Comparison of ENCODE assay signal across 15 mouse cellular contexts in genomic region chr2:27640900-27641479, GRCm38 (mm10). TPM values are rescaled to one million over a fixed set of nuclear protein-coding genes. Genes with fewer than 3 reads are reported as not detected.
DNase-seq lines count a peak whose midpoint lies in the region; ATAC-seq lines count a peak whose summit lies in the region.
"Had no signal": no experiment of that assay in that cellular context is flagged by ENCODE, and none has a peak within 500 bp of the region (broad histone marks: within the 10 kb centered on the region; RNA-seq: fewer than 3 reads in every experiment).

No protein-coding gene starts in this region.

- H3K27ac ChIP-seq in forebrain, embryonic 10.5 days, result peak overlapping the region; percentile 11; the same call in 1 of the 2 replicates
- H3K27ac ChIP-seq in forebrain, embryonic 14.5 days (ENCODE audit: low read depth, low read length), result no peak overlapping the region
- H3K27ac ChIP-seq in neural tube, embryonic 15.5 days (replicated peaks), result no peak overlapping the region
- peak overlapping the region; percentile 59 for H3K27ac ChIP-seq in limb, embryonic 12.5 days
- no peak overlapping the region for H3K27ac ChIP-seq in neural tube, embryonic 14.5 days (ENCODE audit: low read depth, low read length)
- H3K27ac ChIP-seq: heart, embryonic 13.5 days; macrophage had no signal

- H3K4me2 ChIP-seq in forebrain, embryonic 14.5 days (ENCODE audit: low read length), result no peak overlapping the region
- H3K4me2 ChIP-seq in neural tube, embryonic 15.5 days, result no peak overlapping the region
- no peak overlapping the region for H3K4me2 ChIP-seq in limb, embryonic 12.5 days
- no peak overlapping the region for H3K4me2 ChIP-seq in neural tube, embryonic 14.5 days (ENCODE audit: low read depth, low read length)
- H3K4me2 ChIP-seq: heart, embryonic 13.5 days had no signal

- no peak overlapping the region for H3K9ac ChIP-seq in forebrain, embryonic 14.5 days (ENCODE audit: low read length)
- H3K9ac ChIP-seq in neural tube, embryonic 15.5 days (replicated peaks), result no peak overlapping the region
- H3K9ac ChIP-seq in limb, embryonic 12.5 days (replicated peaks), result no peak overlapping the region
- H3K9ac ChIP-seq in neural tube, embryonic 14.5 days (replicated peaks; ENCODE audit: low read depth, low read length), result no peak overlapping the region
- H3K9ac ChIP-seq: heart, embryonic 13.5 days had no signal

- no peak overlapping the region for H3K4me3 ChIP-seq in forebrain, embryonic 10.5 days
- H3K4me3 ChIP-seq in forebrain, embryonic 14.5 days (ENCODE audit: low read depth, low read length), result no peak overlapping the region
- no peak overlapping the region for H3K4me3 ChIP-seq in neural tube, embryonic 15.5 days (replicated peaks)
- no peak overlapping the region for H3K4me3 ChIP-seq in limb, embryonic 12.5 days (replicated peaks)
- no peak overlapping the region for H3K4me3 ChIP-seq in neural tube, embryonic 14.5 days (ENCODE audit: low read depth, low read length)
- H3K4me3 ChIP-seq: heart, embryonic 13.5 days; myocyte had no signal

- peaks cover 52% of the 10 kb centered on the region for H3K27me3 ChIP-seq in forebrain, embryonic 10.5 days (ENCODE audit: poor library complexity, severe bottlenecking)
- H3K27me3 ChIP-seq in forebrain, embryonic 14.5 days (replicated peaks; ENCODE audit: control insufficient read depth, insufficient read depth, low read length), result no peaks in the 10 kb centered on the region
- H3K27me3 ChIP-seq in neural tube, embryonic 15.5 days (replicated peaks), result no peaks in the 10 kb centered on the region
- H3K27me3 ChIP-seq in limb, embryonic 12.5 days, result no peaks in the 10 kb centered on the region
- H3K27me3 ChIP-seq in neural tube, embryonic 14.5 days (ENCODE audit: control insufficient read depth, insufficient read depth, low read length), result no peaks in the 10 kb centered on the region

- no peaks in the 10 kb centered on the region for H3K9me3 ChIP-seq in forebrain, embryonic 10.5 days
- no peaks in the 10 kb centered on the region for H3K9me3 ChIP-seq in forebrain, embryonic 14.5 days (replicated peaks; ENCODE audit: control insufficient read depth, low read length)
- H3K9me3 ChIP-seq in neural tube, embryonic 15.5 days (replicated peaks), result no peaks in the 10 kb centered on the region
- no peaks in the 10 kb centered on the region for H3K9me3 ChIP-seq in limb, embryonic 12.5 days
- no peaks in the 10 kb centered on the region for H3K9me3 ChIP-seq in neural tube, embryonic 14.5 days (ENCODE audit: control insufficient read depth, low read length)
- H3K9me3 ChIP-seq: heart, embryonic 13.5 days had no signal

- H3K4me1 ChIP-seq in forebrain, embryonic 10.5 days, result peaks cover 17% of the 10 kb centered on the region; the same call in 1 of the 2 replicates
- H3K4me1 ChIP-seq in forebrain, embryonic 14.5 days (ENCODE audit: control insufficient read depth, insufficient read depth, low read length), result no peaks in the 10 kb centered on the region
- peaks cover 10% of the 10 kb centered on the region for H3K4me1 ChIP-seq in neural tube, embryonic 15.5 days
- H3K4me1 ChIP-seq in limb, embryonic 12.5 days (replicated peaks), result peaks cover 11% of the 10 kb centered on the region
- H3K4me1 ChIP-seq in neural tube, embryonic 14.5 days (ENCODE audit: control insufficient read depth, insufficient read depth, low read length), result no peaks in the 10 kb centered on the region

- DNase-seq in forebrain, embryonic 10.5 days (ENCODE audit: extremely low spot score, low spot score), result no peak
- DNase-seq in forebrain, embryonic 14.5 days (ENCODE audit: low spot score), result no peak
- peak; percentile 18 for DNase-seq in neural tube, embryonic 10.5 days (ENCODE audit: extremely low spot score, low spot score)
- no peak for DNase-seq in spleen, postnatal 10 days (ENCODE audit: low spot score in 2 of 2)
- no peak for DNase-seq in layer of hippocampus, adult 9-11 months
- DNase-seq: cerebellum, adult 11 months; kidney, adult 9 months; kidney, postnatal 4 days; lung, adult 18-20 months had no signal

- no peak for ATAC-seq in forebrain, embryonic 14.5 days
- no peak for ATAC-seq in neural tube, embryonic 15.5 days (ENCODE audit: low FRiP score)
- no peak for ATAC-seq in limb, embryonic 12.5 days (ENCODE audit: insufficient number of reproducible peaks, insufficient read depth, low FRiP score, low TSS enrichment, low read depth)
- peak; percentile 60; the same call in 1 of the 2 replicates for ATAC-seq in neural tube, embryonic 14.5 days (ENCODE audit: low read depth)

- no peaks in the 10 kb centered on the region for H3K36me3 ChIP-seq in forebrain, embryonic 10.5 days (replicated peaks)
- H3K36me3 ChIP-seq in forebrain, embryonic 14.5 days (ENCODE audit: control insufficient read depth, insufficient read depth, low read length), result no peaks in the 10 kb centered on the region
- no peaks in the 10 kb centered on the region for H3K36me3 ChIP-seq in neural tube, embryonic 15.5 days
- no peaks in the 10 kb centered on the region for H3K36me3 ChIP-seq in limb, embryonic 12.5 days
- H3K36me3 ChIP-seq in neural tube, embryonic 14.5 days (ENCODE audit: control insufficient read depth, insufficient read depth, low read length), result no peaks in the 10 kb centered on the region
- H3K36me3 ChIP-seq: heart, embryonic 13.5 days had no signal

- WGBS in forebrain, embryonic 10.5 days, result 52% methylated on average over 3 of the region's 3 CpGs
- WGBS in forebrain, embryonic 14.5 days, result 30% methylated on average over 3 of the region's 3 CpGs
- WGBS in neural tube, embryonic 15.5 days, result 21% methylated on average over 3 of the region's 3 CpGs
- WGBS in limb, embryonic 12.5 days, result 30% methylated on average over 3 of the region's 3 CpGs
- WGBS in neural tube, embryonic 14.5 days, result 19% methylated on average over 3 of the region's 3 CpGs

RNA-seq across cellular contexts. Expression of gene Rxra, which starts 35.2 kb away (rescaled TPM):
- polyA plus RNA-seq in forebrain, embryonic 10.5 days (2016; fragmentation: Nextera tagmentation; extraction: Ambion mirVana), result 7.7 and 7.8 TPM in 2 replicates
- polyA plus RNA-seq in forebrain, embryonic 14.5 days (2014; fragmentation: Nextera tagmentation; extraction: Ambion mirVana), result 2.0 and 2.6 TPM in 2 replicates
- polyA plus RNA-seq in neural tube, embryonic 15.5 days (2015; fragmentation: Nextera tagmentation; extraction: Ambion mirVana), result 3.6 and 5.1 TPM in 2 replicates
- polyA plus RNA-seq in limb, embryonic 12.5 days (2016; fragmentation: Nextera tagmentation; extraction: Ambion mirVana), result 15.3 and 15.7 TPM in 2 replicates
- polyA plus RNA-seq in neural tube, embryonic 14.5 days (2014; fragmentation: Nextera tagmentation; extraction: Ambion mirVana), result 1.6 and 2.7 TPM in 2 replicates

Comparison
In these comparisons a context has a peak if more than half of its experiments do, and no peak if none do; other contexts are left out.
1. H3K27ac ChIP-seq: peak in forebrain, embryonic 10.5 days (single experiment) and limb, embryonic 12.5 days (single experiment); none in forebrain, embryonic 14.5 days (single experiment), neural tube, embryonic 15.5 days (single experiment) and neural tube, embryonic 14.5 days (single experiment).